Mouse (Mus musculus): ENCODE data around the gene Aars. TPM values are rescaled to one million over a fixed set of nuclear protein-coding genes. Genes with fewer than 3 reads are reported as not detected.
"Not testable (repeated sequence)": the region's sequence is repeated elsewhere in the genome, so short reads cannot be mapped to it uniquely, and the experiment has no call there.

Gene Aars
- 10 to 100 TPM; 46.3 to 53.3 TPM for total RNA-seq (2021)
- long read RNA-seq, experiment 1, full-length matches to known transcripts, result 55 of 116 reads
- long read RNA-seq, experiment 1, partial matches to known transcripts, result 25 of 116 reads
- long read RNA-seq, experiment 1, other reads (novel, unspliced or antisense), result 36 of 116 reads
- long read RNA-seq, experiment 2, full-length matches to known transcripts, result 71 of 134 reads
- long read RNA-seq, experiment 2, partial matches to known transcripts, result 21 of 134 reads
- long read RNA-seq, experiment 2, other reads (novel, unspliced or antisense), result 42 of 134 reads

GRCm38 (mm10) chr8:111032916-111033315, at the start of gene Aars:
Gene Aars, plus strand, starts transcription at chr8:111033144.
- intact Hi-C loops (cut with DNase I; ENCODE audit: low total_unique reads), result no loop called here

GRCm38 (mm10) chr8:110987805-110988744, 44.9 kb upstream of the Aars start:
- intact Hi-C loops (cut with DNase I; ENCODE audit: low total_unique reads), result no loop called here
- no peak for DNase-seq

More at GRCm38 (mm10) chr8:111032916-111033315, at the start of gene Aars:
- DNase-seq, result no peak

- intact Hi-C loops (cut with DNase I; ENCODE audit: low total_unique reads), result no loop called here
- no peak for DNase-seq
Observed at GRCm38 (mm10) chr8:110990017-110990416, 42.9 kb upstream of the Aars start.

- DNase-seq, result no peak
- intact Hi-C loops (cut with DNase I; ENCODE audit: low total_unique reads), result no loop called here
Observed at GRCm38 (mm10) chr8:110996641-110997430, 36.1 kb upstream of the Aars start.

- intact Hi-C loops (cut with DNase I; ENCODE audit: low total_unique reads), result no loop called here
- peak; percentile 89 for DNase-seq
Observed at GRCm38 (mm10) chr8:110997547-110998531, 35.1 kb upstream of the Aars start, which contains the start of gene Ddx19a. Gene Ddx19a, minus strand, starts transcription at chr8:110997800.

GRCm38 (mm10) chr8:111010230-111010991, 22.5 kb upstream of the Aars start:
- DNase-seq; intact Hi-C loops (cut with DNase I; ENCODE audit: low total_unique reads): not testable (repeated sequence)

GRCm38 (mm10) chr8:111026609-111027008, 6.3 kb upstream of the Aars start:
- DNase-seq; intact Hi-C loops (cut with DNase I; ENCODE audit: low total_unique reads): not testable (repeated sequence)

GRCm38 (mm10) chr8:111027391-111027937, 5.5 kb upstream of the Aars start:
- DNase-seq, result peak; percentile 83
- intact Hi-C loops (cut with DNase I; ENCODE audit: low total_unique reads), result no loop called here

GRCm38 (mm10) chr8:111029589-111029988, 3.4 kb upstream of the Aars start:
- DNase-seq, result no peak
- intact Hi-C loops (cut with DNase I; ENCODE audit: low total_unique reads), result no loop called here

- intact Hi-C loops (cut with DNase I; ENCODE audit: low total_unique reads), result no loop called here
- DNase-seq, result no peak
Observed at GRCm38 (mm10) chr8:111030045-111030444, 2.9 kb upstream of the Aars start.

- DNase-seq, result no peak
- intact Hi-C loops (cut with DNase I; ENCODE audit: low total_unique reads), result no loop called here
Observed at GRCm38 (mm10) chr8:111031572-111031971, 1.4 kb upstream of the Aars start, which contains the start of gene Ddx19b. Gene Ddx19b, minus strand, starts transcription at chr8:111031751.

GRCm38 (mm10) chr8:111033482-111034215, 705 bp downstream of the Aars start:
- intact Hi-C loops (cut with DNase I; ENCODE audit: low total_unique reads), result no loop called here
- peak; percentile 97 for DNase-seq

- intact Hi-C loops (cut with DNase I; ENCODE audit: low total_unique reads), result no loop called here
- no peak for DNase-seq
Observed at GRCm38 (mm10) chr8:111034276-111034675, 1.3 kb downstream of the Aars start.

GRCm38 (mm10) chr8:111036591-111036990, 3.6 kb downstream of the Aars start:
- DNase-seq, result no peak
- intact Hi-C loops (cut with DNase I; ENCODE audit: low total_unique reads), result no loop called here

- no peak for DNase-seq
- intact Hi-C loops (cut with DNase I; ENCODE audit: low total_unique reads), result no loop called here
Observed at GRCm38 (mm10) chr8:111042546-111042945, 9.6 kb downstream of the Aars start.

GRCm38 (mm10) chr8:111044003-111044734, 11.2 kb downstream of the Aars start:
- DNase-seq, result no peak
- intact Hi-C loops (cut with DNase I; ENCODE audit: low total_unique reads), result no loop called here
